Mouse (Mus musculus): ENCODE results near the gene B3galt4.
"Not testable (repeated sequence)": the region's sequence is repeated elsewhere in the genome, so short reads cannot be mapped to it uniquely, and the experiment has no call there.

B3galt4 gene

GRCm38 (mm10) chr17:33951021-33951946, at the start of gene B3galt4:
Gene B3galt4 (minus strand): TSS chr17:33951488.
- CTCF ChIA-PET = interaction anchor here (0.7 to 0.9 kb wide), 2 partner anchors 10 to 230 kb away, joined by 3 read pairs; no protein-coding TSS in a partner anchor

DNA sequence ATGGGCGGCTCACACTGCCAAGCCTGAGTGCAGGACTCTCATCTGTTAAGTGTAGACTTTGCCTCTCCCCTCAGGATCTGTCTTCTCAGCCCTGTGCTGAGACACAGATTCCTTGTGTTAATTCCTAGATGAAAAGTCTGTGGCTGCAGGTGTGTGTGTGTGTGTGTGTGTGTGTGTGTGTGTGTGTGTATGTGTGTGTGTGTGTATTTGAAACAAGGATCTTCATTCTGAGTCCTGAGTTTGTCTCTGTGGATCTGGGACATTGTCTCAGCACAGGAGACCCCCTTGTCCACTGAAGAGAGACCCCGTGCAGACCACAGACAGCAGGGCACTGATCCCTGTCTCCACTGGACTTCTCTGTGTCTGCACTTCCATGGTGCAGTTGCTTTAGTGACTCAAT, 49.5 kb upstream of the B3galt4 start:
- CTCF ChIA-PET = not testable (repeated sequence)

DNA sequence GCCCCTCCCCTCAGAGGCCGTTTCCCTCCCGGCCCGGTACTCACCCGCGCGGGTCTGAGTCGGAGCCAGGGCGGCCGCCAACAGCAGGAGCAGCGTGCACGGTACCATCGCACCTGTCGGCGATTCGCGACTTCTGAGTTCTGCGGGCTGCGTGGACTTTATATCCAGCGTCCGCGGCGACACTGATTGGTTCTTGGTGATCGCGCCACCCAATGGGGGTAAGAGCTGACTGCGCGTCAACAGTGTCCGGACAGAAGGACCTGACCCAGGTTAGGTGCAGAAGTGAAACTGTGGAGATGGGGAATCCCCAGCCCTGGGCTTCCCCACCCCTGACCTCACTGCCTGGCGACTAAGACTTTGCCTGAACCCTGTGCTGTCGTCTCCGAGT, 48.9 kb upstream of the B3galt4 start, which contains the start of gene H2-K1:
Gene H2-K1 (minus strand): TSS at position 198 of the 388 bp plus-strand sequence.
- CTCF ChIA-PET = no interaction called here

GRCm38 (mm10) chr17:33999341-34000149, 48.3 kb upstream of the B3galt4 start:
- CTCF ChIA-PET = no interaction called here

- CTCF ChIA-PET = not testable (repeated sequence)
These were observed 47.4 kb upstream of the B3galt4 start for GRCm38 (mm10) chr17:33998697-33999096.

- CTCF ChIA-PET = not testable (repeated sequence)
These were observed 45.7 kb upstream of the B3galt4 start for GRCm38 (mm10) chr17:33997025-33997424.

GRCm38 (mm10) chr17:33995651-33996050, 44.4 kb upstream of the B3galt4 start:
- CTCF ChIA-PET = no interaction called here

DNA sequence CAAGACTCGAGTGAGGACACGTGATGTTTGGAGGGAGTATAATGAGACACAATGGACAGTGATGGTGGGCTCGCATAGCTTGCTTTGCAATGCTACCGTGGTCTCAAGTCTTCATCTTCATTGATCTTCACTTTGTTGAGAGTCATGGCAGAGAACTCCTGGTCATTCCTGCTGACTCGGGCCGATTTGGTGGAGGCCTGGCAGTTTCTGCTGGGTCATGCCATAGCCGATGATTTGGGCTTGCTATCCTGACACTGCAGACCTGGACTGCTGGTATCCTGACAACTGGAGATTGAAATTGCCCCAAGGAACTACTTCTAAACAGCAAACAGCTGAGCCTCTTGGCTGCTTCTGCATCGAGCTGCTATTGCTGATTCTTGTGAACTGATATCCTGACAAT, 43.7 kb upstream of the B3galt4 start:
- CTCF ChIA-PET = no interaction called here

DNA sequence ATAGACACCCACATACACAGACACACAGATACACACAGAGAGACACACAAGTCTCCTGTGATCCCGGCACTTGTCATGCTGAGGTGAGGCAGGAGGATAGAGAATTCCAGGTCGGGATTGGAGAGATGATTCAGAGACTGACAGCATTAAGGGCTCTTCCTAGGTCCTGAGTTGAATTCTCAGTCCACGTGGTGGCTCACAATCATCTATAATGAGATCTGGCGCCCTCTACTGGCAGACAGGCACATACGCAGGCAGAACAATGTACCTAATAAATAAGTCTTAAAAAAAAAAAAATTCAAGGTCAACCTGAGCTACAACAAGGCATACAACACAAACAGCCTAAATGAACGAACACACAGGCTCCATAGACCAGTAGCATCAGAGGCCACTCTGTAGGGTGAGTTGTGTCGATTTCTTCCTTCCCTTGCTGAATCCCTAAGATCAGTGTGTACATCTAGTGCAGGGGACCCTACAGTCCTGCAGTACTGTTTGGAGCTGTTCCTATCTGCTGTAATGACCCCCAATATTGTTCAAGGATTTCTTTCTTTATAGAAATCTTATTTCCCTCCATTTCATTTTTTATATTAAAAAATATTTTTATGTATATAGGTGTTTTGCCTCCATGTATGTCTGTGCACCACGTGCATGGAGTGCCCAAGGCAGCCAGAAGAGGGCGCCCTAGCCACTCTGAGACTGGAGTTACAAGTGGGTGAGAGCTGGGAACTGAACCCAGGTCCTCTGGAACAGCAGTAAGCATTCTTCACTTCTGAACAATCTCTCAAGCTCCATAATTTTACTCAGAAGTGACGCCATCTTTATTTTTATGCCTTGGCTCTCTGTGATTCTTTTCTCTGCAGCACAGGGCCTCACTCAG, 40.7 kb upstream of the B3galt4 start:
- CTCF ChIA-PET = interaction anchor here (0.6 to 0.8 kb wide), 2 partner anchors 10 to 223 kb away, joined by 4 read pairs; no protein-coding TSS in a partner anchor

- CTCF ChIA-PET = interaction anchor here (0.8 to 1.0 kb wide), 2 partner anchors 10 kb away, joined by 3 to 4 read pairs; no protein-coding TSS in a partner anchor
These were observed 30.8 kb upstream of the B3galt4 start for GRCm38 (mm10) chr17:33982136-33982535.

DNA sequence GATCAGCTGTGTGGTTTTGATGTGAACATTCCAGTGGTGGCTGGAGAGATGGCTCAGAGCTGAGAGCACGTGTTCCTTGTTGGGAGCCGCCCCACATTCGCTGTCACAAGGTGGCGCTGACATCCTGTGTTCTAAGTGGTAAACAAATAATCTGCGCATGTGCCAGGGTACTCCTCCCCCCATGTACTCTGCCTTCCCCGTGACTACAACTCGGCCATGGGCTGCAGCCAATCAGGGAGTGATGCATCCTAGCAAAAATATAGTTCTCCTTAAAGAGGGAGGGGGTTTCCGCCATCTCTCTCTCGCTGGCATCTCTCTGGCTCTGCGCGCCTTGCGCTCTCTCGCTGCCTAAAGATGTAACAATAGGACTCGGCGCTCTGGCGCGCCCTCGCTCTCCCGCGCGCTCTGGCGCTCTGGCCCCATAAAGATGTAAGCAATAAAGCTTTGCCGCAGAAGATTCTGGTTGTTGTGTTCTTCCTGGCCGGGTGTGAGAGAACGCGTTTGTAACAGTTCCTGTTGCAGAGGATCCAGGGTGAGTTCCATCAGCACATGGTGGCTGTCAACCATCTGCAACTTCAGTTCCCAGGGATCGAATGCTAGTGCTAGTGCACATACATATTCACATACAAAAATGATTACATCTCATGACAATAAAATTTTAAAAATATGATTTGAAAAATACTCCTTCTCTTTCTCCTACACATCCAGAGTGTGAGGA, 30.1 kb upstream of the B3galt4 start:
- CTCF ChIA-PET = interaction anchor here (1.0 kb wide), 1 partner anchor 11 kb away, joined by 4 read pairs; no protein-coding TSS in a partner anchor

DNA sequence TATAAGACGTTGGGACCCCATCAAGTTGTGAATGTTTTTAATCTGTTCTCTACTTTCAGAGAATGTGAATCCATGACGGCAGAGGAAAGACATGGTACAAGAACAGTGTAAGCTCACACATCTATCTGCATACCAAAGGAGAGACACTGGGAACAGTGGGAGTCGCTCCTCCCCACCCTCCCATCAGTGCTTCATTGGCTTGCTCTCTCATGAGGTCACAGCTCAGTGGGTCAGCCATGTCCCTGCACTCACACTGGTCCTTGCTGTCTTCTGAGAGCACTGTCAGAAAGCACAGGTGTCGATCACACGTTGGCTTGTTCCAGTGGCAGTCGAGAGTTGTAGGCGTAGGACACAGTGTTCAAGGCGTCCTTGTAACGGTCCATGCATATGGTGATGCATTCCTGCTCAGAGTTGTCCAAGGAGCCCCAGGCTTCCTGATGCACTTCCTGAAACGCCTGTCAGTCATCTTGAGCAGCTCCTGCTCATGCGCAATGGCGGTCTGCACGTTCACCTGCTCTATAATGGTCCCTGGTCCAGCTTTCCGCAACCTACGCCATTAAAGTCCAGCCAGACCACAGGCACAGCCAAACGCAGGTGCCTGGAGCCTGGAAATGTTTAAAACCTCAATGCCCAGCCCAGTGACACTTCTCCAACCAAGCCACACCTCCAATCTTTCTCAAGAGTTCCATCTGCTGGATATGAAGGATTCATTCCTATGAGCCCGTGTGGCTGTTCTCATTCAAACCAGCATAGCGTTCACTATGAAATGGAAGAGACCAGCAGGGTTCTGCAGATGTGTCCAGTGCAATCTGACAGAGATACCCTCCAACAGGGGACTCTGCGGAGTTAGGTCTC, 29.1 kb upstream of the B3galt4 start:
- CTCF ChIA-PET = no interaction called here

DNA sequence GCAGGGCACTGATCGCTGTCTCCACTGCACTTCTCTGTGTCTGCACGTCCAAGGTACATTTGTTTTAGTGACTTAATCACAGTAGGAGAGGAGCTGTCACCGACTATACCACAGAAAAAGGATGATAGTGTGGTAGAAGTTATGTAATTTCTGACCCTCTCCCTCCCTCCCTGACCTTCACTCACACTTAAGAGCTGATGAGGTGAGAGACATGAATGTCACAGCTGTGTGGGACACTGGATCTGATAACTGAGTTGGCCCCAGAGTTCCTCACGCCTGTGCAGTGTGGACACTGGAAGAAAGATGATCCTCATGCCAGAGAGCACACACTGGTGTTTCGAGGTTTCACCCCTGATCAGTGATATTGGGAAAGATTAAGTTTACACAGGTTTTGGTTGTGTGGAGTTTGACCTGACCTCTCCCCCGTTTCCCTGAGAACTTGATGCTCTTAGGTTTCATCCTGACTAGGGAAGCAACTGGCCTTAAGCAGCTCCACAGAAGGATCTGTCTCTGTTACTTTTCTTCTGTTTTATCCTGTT, 28.3 kb upstream of the B3galt4 start:
- CTCF ChIA-PET = no interaction called here

- CTCF ChIA-PET = no interaction called here
These were observed 27.3 kb upstream of the B3galt4 start for GRCm38 (mm10) chr17:33978631-33979031.

DNA sequence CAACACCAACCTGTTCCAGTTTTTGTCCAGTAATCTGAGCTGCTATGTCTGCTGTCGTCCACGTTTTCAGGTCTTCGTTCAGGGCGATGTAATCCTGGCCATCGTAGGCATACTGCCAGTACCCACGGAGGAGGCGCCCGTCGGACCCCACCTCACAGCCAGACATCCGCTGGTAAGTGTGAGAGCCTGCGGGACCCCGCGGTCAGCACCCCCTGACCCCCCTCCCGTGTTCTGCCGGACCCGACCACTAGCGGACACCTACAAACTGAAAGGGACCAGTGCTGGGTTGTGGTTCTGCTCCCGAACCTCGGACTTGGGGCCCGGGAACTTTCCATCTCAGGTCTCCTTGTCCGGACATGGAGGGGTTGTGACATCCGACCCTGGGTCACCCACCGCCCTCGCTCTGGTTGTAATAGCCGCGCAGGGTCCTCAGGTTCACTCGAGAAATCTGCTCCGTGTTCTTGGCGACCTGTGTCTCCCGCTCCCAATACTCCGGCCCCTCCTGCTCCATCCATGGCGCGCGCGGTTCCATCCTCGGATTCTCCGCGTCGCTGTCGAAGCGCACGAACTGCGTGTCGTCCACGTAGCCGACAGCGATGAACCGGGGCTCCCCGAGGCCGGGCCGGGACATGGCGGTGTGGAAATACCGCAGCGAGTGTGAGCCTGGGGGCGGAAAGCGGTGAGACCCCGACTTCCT, 26.7 kb upstream of the B3galt4 start:
- CTCF ChIA-PET = interaction anchor here (1.1 kb wide), 1 partner anchor 10 kb away, joined by 6 read pairs; no protein-coding TSS in a partner anchor

DNA sequence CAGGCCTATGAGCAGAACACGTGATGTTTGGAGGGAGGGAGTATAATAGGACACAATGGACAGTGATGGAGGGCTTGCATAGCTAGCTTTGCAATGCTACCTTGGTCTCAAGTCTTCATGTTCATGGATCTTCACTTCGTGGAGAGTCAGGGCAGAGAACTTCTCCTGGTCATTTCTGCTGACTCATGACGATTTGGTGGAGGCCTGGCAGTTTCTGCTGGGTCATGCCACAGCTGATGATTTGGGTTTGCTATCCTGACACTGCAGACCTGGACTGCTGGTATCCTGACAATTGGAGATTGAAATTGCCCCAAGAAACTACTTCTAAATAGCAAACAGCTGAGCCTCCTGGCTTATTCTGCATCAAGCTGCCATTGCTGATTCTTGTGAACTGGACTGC, 22.3 kb upstream of the B3galt4 start:
- CTCF ChIA-PET = no interaction called here

DNA sequence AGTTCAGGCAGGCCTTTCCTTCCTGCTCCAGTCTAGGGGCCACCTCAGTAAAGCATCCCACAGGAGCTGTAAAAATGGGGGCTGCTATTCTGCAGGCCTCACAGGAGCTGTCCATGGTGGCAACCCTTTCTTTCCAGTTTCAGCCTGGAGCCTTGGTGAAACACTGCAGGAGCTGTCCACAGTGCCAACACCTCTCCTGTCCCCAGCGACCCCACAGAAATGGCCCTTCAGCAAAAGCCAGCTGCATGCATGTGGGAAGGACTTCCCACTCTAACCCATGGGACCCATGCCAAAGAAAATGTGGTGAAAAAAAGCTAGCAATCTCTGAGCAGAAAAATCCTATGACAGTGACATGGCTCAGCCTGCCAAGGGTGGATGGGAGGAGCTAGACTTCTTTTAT, 21.4 kb upstream of the B3galt4 start:
- CTCF ChIA-PET = no interaction called here

DNA sequence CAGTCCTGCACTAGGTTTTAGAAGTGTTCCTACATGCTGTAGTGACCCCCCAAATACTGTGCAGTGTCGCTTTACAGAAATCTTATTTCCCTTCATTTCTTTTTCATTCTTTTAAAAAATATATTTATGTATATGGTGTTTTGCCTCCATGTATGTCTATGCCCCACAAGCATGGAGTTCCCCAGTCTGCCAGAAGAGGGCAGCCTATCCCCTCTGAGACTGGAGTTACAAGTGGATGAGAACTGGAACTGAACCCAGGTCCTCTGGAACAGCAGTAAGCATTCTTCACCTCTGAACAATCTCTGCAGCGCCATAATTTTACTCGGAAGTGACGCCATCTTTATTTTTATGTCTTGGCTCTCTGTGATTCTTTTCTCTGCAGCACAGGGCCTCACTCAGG, 18.1 kb upstream of the B3galt4 start:
- CTCF ChIA-PET = no interaction called here

- CTCF ChIA-PET = interaction anchor here (1.3 kb wide), 1 partner anchor 9 kb away, joined by 6 read pairs; no protein-coding TSS in a partner anchor
These were observed 17.6 kb upstream of the B3galt4 start for GRCm38 (mm10) chr17:33968927-33969326.
